Mouse (Mus musculus) heart, embryonic 11.5 days (tissue): ENCODE results near the gene Jsrp1. TPM values are rescaled to one million over a fixed set of nuclear protein-coding genes. Genes with fewer than 3 reads are reported as not detected.

ENCODE experiments used
- ATAC-seq: fragments of 200-750 bp; cut with Nextera tagmentation; replicated peaks from 2 replicates; pipeline ENCODE4 v1.8.0; 2017; ENCODE audit warnings: moderate library complexity; ENCODE audit not compliant: insufficient number of reproducible peaks, low FRiP score, low TSS enrichment
- H3K27ac ChIP-seq: fragments of 300-500 bp; sonication (generic); 2 replicates; pipeline ENCODE4 v1.5.1; 2014; ENCODE audit warnings: mild to moderate bottlenecking, low read depth, low read length
- H3K27me3 ChIP-seq: fragments of 300-500 bp; sonication (generic); 2 replicates; pipeline ENCODE4 v1.6.1; 2014; ENCODE audit warnings: mild to moderate bottlenecking, low read length, mixed read lengths; ENCODE audit not compliant: control insufficient read depth, insufficient read depth
- H3K36me3 ChIP-seq: fragments of 300-500 bp; sonication (generic); 2 replicates; pipeline ENCODE4 v1.6.1; 2014; ENCODE audit warnings: mild to moderate bottlenecking, low read length, moderate library complexity, mixed read lengths; ENCODE audit not compliant: control insufficient read depth, insufficient read depth
- H3K4me1 ChIP-seq: fragments of 300-500 bp; sonication (generic); 2 replicates; pipeline ENCODE4 v1.6.1; 2014; ENCODE audit warnings: low read length; ENCODE audit not compliant: control insufficient read depth, insufficient read depth
- H3K4me2 ChIP-seq: fragments of 300-500 bp; sonication (generic); 2 replicates; pipeline ENCODE4 v1.6.1; 2014; ENCODE audit warnings: mild to moderate bottlenecking, moderate library complexity
- H3K4me3 ChIP-seq: fragments of 300-500 bp; sonication (generic); 2 replicates; pipeline ENCODE4 v1.5.1; 2014; ENCODE audit warnings: low read depth, low read length
- H3K9ac ChIP-seq: fragments of 300-500 bp; sonication (generic); 2 replicates; pipeline ENCODE4 v1.6.1; 2014; ENCODE audit warnings: mild to moderate bottlenecking, low read depth, low read length, moderate library complexity
- H3K9me3 ChIP-seq: fragments of 300-500 bp; sonication (generic); replicated peaks from 2 replicates; pipeline ENCODE4 v1.6.1; 2016; ENCODE audit warnings: low read length; ENCODE audit not compliant: control insufficient read depth
- WGBS: fragments of 180-500 bp; shearing (Covaris S2); extraction: QIAGEN DNeasy Blood & Tissue Kit; methylation state at CpG from one replicate; pipeline ENCODE4 v1.1.7; 2014; ENCODE audit not compliant: insufficient replicate concordance; 5-methylcytosine and 5-hydroxymethylcytosine counted together
- polyA plus RNA-seq: library from polyadenylated mRNA; unstranded; fragments of >200 nt; fragmentation: Nextera tagmentation; extraction: Ambion mirVana; gene quantifications from 2 replicates; pipeline ENCODE4 v1.2.1, GENCODE M21; 2014

Jsrp1 gene
- polyA plus RNA-seq, 1 experiment from 2014 or later, result 8.0 TPM

DNA sequence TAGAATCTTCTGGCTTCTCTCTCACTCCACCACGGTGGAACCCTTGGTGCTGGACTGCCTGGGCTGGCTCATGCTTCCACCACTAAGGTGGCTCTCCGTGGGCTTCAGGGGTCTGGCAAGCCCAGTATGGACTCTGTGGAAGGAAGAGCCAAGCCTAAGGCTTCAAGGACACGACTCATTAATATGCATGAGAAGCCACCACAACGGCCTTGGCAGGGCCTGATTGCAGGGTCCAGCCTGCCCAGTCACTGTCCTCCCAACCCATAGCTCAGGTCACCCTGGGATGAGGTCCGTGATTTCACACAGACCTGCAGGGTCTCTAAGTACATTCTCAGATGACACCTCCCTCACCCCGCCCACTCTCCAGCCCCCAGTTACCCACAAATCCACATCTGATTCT lies 26.6 kb upstream of the Jsrp1 start:
- WGBS, result 53% methylated on average over 6 of the region's 6 CpGs

GRCm38 (mm10) chr10:80838346-80838912 lies 25.1 kb upstream of the Jsrp1 start:
- no peaks in the 10 kb centered on the region for H3K9me3 ChIP-seq
- H3K27me3 ChIP-seq, result peaks cover 69% of the 10 kb centered on the region
- peaks cover 31% of the 10 kb centered on the region for H3K4me1 ChIP-seq
- no peaks in the 10 kb centered on the region for H3K36me3 ChIP-seq
- WGBS, result 53% methylated on average over 2 of the region's 2 CpGs
- no peak overlapping the region for H3K4me2 ChIP-seq
- 0 out of 2 replicates have a peak overlapping the region, but pooled peaks have one; percentile 56 for H3K9ac ChIP-seq
- no peak overlapping the region for H3K4me3 ChIP-seq
- ATAC-seq, result no peak
- H3K27ac ChIP-seq, result peak overlapping the region; percentile 57; the same call in 1 of the 2 replicates

More for the DNA sequence above, 26.6 kb upstream of the Jsrp1 start:
- ATAC-seq, result no peak
- Histone ChIP-seq H3K4me1 (peaks cover 38% of the 10 kb centered on the region), H3K9ac (no peak overlapping the region), H3K4me2 (no peak overlapping the region), H3K4me3 (no peak overlapping the region), H3K27me3 (peaks cover 69% of the 10 kb centered on the region), H3K36me3 (no peaks in the 10 kb centered on the region), H3K9me3 (no peaks in the 10 kb centered on the region), H3K27ac (no peak overlapping the region)

DNA sequence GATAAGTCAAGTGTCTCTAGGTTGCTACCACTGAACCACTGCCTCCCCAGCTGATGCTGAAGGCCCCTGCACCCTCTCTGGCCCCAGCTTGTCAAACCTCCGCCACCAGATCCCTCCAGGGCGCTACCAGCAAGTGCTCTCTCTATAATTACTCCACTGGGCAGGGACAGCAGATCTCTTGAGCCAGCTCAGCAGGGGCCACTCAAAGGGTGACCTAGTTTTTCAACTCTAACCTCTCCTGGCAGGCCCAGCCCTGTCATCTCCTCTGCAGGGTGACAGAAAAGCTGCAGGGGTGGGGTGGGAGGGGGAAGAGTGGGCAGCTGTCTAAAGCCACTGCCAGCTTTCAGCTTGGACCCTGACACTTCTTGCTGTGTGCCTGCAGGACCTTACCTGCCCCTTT lies 24.5 kb upstream of the Jsrp1 start:
- Histone ChIP-seq H3K4me1 (peaks cover 31% of the 10 kb centered on the region), H3K36me3 (no peaks in the 10 kb centered on the region), H3K27me3 (peaks cover 66% of the 10 kb centered on the region), H3K9me3 (no peaks in the 10 kb centered on the region), H3K4me3 (no peak overlapping the region), H3K27ac (peak overlapping the region; percentile 57; the same call in 1 of the 2 replicates), H3K4me2 (no peak overlapping the region; the same call in 1 of the 2 replicates), H3K9ac (0 out of 2 replicates have a peak overlapping the region, but pooled peaks have one; percentile 56)
- 32% methylated on average over 2 of the region's 2 CpGs for WGBS
- no peak for ATAC-seq

DNA sequence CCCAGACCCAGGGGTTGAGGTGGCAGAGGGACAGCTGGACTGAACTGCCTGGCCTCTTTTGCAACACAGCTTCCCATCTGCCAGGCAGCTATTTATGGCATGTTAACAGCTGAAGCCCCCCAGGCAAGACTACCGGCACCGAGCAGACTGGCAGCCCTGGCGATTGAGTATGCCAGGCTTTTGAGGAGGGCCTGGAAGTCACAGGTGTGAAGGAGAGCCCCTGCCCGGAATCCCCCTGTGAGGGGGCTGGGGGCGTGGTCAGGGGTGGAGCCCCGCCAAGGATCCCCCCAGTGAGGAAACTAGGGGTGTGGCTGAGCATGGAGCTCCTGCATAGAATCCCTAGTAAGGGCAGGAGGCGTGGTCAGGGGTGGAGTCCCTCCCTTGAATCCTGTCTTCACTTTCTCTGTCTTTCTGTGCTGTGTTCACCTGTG lies 23.7 kb upstream of the Jsrp1 start:
- 36% methylated on average over 7 of the region's 7 CpGs for WGBS
- peak overlapping the region; percentile 2; the same call in 1 of the 2 replicates for H3K27ac ChIP-seq
- no peaks in the 10 kb centered on the region for H3K9me3 ChIP-seq
- no peaks in the 10 kb centered on the region for H3K36me3 ChIP-seq
- ATAC-seq, result no peak
- peaks cover 57% of the 10 kb centered on the region for H3K27me3 ChIP-seq
- no peak overlapping the region for H3K4me3 ChIP-seq
- H3K4me1 ChIP-seq, result peaks cover 31% of the 10 kb centered on the region
- no peak overlapping the region; the same call in 1 of the 2 replicates for H3K4me2 ChIP-seq
- no peak overlapping the region for H3K9ac ChIP-seq

DNA sequence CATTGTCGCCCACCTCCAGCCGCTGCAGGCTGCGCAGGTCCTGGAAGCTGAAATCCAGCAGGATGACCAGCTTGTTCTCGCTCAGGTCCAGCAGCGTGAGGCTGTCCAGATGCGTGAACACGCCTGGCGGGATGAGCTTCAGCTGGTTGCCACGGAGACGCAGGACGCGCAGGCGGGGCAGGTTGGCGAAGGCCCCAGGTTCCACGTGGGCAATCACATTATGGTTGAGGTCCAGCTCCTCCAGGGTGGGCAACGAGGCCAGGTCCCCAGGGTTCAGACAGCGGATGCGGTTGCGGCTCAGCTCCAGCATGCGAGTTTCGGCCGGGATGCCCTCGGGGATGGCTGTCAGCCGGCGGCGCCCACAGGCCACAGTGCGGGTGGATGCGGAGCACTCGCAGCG lies 22.3 kb upstream of the Jsrp1 start:
- ATAC-seq, result no peak
- Histone ChIP-seq H3K9ac (0 out of 2 replicates have a peak overlapping the region, but pooled peaks have one; percentile 17), H3K27me3 (peaks cover 49% of the 10 kb centered on the region), H3K4me1 (peaks cover 40% of the 10 kb centered on the region), H3K4me2 (no peak overlapping the region), H3K4me3 (peak overlapping the region; percentile 21; the same call in 1 of the 2 replicates), H3K27ac (no peak overlapping the region), H3K36me3 (no peaks in the 10 kb centered on the region), H3K9me3 (no peaks in the 10 kb centered on the region)
- WGBS, result 50% methylated on average over 30 of the region's 30 CpGs

- WGBS, result 63% methylated on average over 7 of the region's 7 CpGs
- peaks cover 49% of the 10 kb centered on the region for H3K4me1 ChIP-seq
- H3K27me3 ChIP-seq, result peaks cover 42% of the 10 kb centered on the region
These were observed 19.5 kb upstream of the Jsrp1 start for GRCm38 (mm10) chr10:80832818-80833217.

GRCm38 (mm10) chr10:80831136-80831535 lies 17.8 kb upstream of the Jsrp1 start:
- no peak for ATAC-seq
- Histone ChIP-seq H3K27ac (no peak overlapping the region), H3K4me1 (peaks cover 39% of the 10 kb centered on the region), H3K27me3 (peaks cover 30% of the 10 kb centered on the region), H3K36me3 (peaks cover 7% of the 10 kb centered on the region), H3K9me3 (no peaks in the 10 kb centered on the region), H3K4me3 (no peak overlapping the region), H3K4me2 (no peak overlapping the region), H3K9ac (no peak overlapping the region)
- 3% methylated on average over 9 of the region's 9 CpGs for WGBS

More at GRCm38 (mm10) chr10:80832818-80833217, 19.5 kb upstream of the Jsrp1 start:
- H3K4me3 ChIP-seq, result no peak overlapping the region
- no peaks in the 10 kb centered on the region for H3K9me3 ChIP-seq
- H3K9ac ChIP-seq, result no peak overlapping the region
- peaks cover 7% of the 10 kb centered on the region for H3K36me3 ChIP-seq
- ATAC-seq, result no peak
- H3K4me2 ChIP-seq, result no peak overlapping the region
- H3K27ac ChIP-seq, result no peak overlapping the region

GRCm38 (mm10) chr10:80829359-80830278 lies 16.3 kb upstream of the Jsrp1 start:
- peaks cover 7% of the 10 kb centered on the region for H3K36me3 ChIP-seq
- WGBS, result 39% methylated on average over 1 of the region's 1 CpGs
- H3K4me2 ChIP-seq, result no peak overlapping the region; the same call in 1 of the 2 replicates
- no peaks in the 10 kb centered on the region for H3K9me3 ChIP-seq
- peaks cover 14% of the 10 kb centered on the region for H3K27me3 ChIP-seq
- peaks cover 30% of the 10 kb centered on the region for H3K4me1 ChIP-seq
- no peak overlapping the region for H3K27ac ChIP-seq
- no peak overlapping the region for H3K9ac ChIP-seq
- ATAC-seq, result no peak
- no peak overlapping the region for H3K4me3 ChIP-seq
